Mouse (Mus musculus): Measurements from ENCODE around the gene Cntfr.
A peak's percentile ranks its signal among the peaks of the same experiment; 100 is the strongest.

Gene Cntfr

GRCm38 (mm10) chr4:41636366-41636765 lies 60.5 kb downstream of the Cntfr start:
- Histone ChIP-seq H3K27me3 (ENCODE audit: control insufficient read depth, insufficient read depth, low read length, poor library complexity, severe bottlenecking) (no peaks in the 10 kb centered on the region), H3K36me3 (ENCODE audit: control insufficient read depth, insufficient read depth, low read length, poor library complexity, severe bottlenecking) (no peaks in the 10 kb centered on the region)
- DNase-seq (ENCODE audit: low read depth, low spot score), result no peak

GRCm38 (mm10) chr4:41635906-41636305 lies 61.0 kb downstream of the Cntfr start:
- DNase-seq (ENCODE audit: low read depth, low spot score), result no peak
- H3K27me3 ChIP-seq (ENCODE audit: control insufficient read depth, insufficient read depth, low read length, poor library complexity, severe bottlenecking), result no peaks in the 10 kb centered on the region
- no peaks in the 10 kb centered on the region for H3K36me3 ChIP-seq (ENCODE audit: control insufficient read depth, insufficient read depth, low read length, poor library complexity, severe bottlenecking)

- no peaks in the 10 kb centered on the region for H3K27me3 ChIP-seq (ENCODE audit: control insufficient read depth, insufficient read depth, low read length, poor library complexity, severe bottlenecking)
- no peak for DNase-seq (ENCODE audit: low read depth, low spot score)
- H3K36me3 ChIP-seq (ENCODE audit: control insufficient read depth, insufficient read depth, low read length, poor library complexity, severe bottlenecking), result no peaks in the 10 kb centered on the region
Measured at GRCm38 (mm10) chr4:41635224-41635623, 61.7 kb downstream of the Cntfr start.

- Histone ChIP-seq H3K36me3 (ENCODE audit: control insufficient read depth, insufficient read depth, low read length, poor library complexity, severe bottlenecking) (no peaks in the 10 kb centered on the region), H3K27me3 (ENCODE audit: control insufficient read depth, insufficient read depth, low read length, poor library complexity, severe bottlenecking) (no peaks in the 10 kb centered on the region)
- DNase-seq (ENCODE audit: low read depth, low spot score), result no peak
Measured at GRCm38 (mm10) chr4:41634631-41635030, 62.3 kb downstream of the Cntfr start.

GRCm38 (mm10) chr4:41633001-41633400 lies 63.9 kb downstream of the Cntfr start:
- H3K27me3 ChIP-seq (ENCODE audit: control insufficient read depth, insufficient read depth, low read length, poor library complexity, severe bottlenecking), result no peaks in the 10 kb centered on the region
- no peak for DNase-seq (ENCODE audit: low read depth, low spot score)
- no peaks in the 10 kb centered on the region for H3K36me3 ChIP-seq (ENCODE audit: control insufficient read depth, insufficient read depth, low read length, poor library complexity, severe bottlenecking)

- Histone ChIP-seq H3K27me3 (ENCODE audit: control insufficient read depth, insufficient read depth, low read length, poor library complexity, severe bottlenecking) (no peaks in the 10 kb centered on the region), H3K36me3 (ENCODE audit: control insufficient read depth, insufficient read depth, low read length, poor library complexity, severe bottlenecking) (no peaks in the 10 kb centered on the region)
- no peak for DNase-seq (ENCODE audit: low read depth, low spot score)
Measured at GRCm38 (mm10) chr4:41631390-41631789, 65.5 kb downstream of the Cntfr start.

GRCm38 (mm10) chr4:41630196-41630595 lies 66.7 kb downstream of the Cntfr start:
- no peaks in the 10 kb centered on the region for H3K36me3 ChIP-seq (ENCODE audit: control insufficient read depth, insufficient read depth, low read length, poor library complexity, severe bottlenecking)
- no peaks in the 10 kb centered on the region for H3K27me3 ChIP-seq (ENCODE audit: control insufficient read depth, insufficient read depth, low read length, poor library complexity, severe bottlenecking)
- DNase-seq (ENCODE audit: low read depth, low spot score), result no peak

- Histone ChIP-seq H3K36me3 (ENCODE audit: control insufficient read depth, insufficient read depth, low read length, poor library complexity, severe bottlenecking) (no peaks in the 10 kb centered on the region), H3K27me3 (ENCODE audit: control insufficient read depth, insufficient read depth, low read length, poor library complexity, severe bottlenecking) (no peaks in the 10 kb centered on the region)
- peak; percentile 63 for DNase-seq (ENCODE audit: low read depth, low spot score)
Measured at GRCm38 (mm10) chr4:41628202-41628927, 68.5 kb downstream of the Cntfr start.

- no peaks in the 10 kb centered on the region for H3K27me3 ChIP-seq (ENCODE audit: control insufficient read depth, insufficient read depth, low read length, poor library complexity, severe bottlenecking)
- DNase-seq (ENCODE audit: low read depth, low spot score), result no peak
- H3K36me3 ChIP-seq (ENCODE audit: control insufficient read depth, insufficient read depth, low read length, poor library complexity, severe bottlenecking), result no peaks in the 10 kb centered on the region
Measured at GRCm38 (mm10) chr4:41622071-41622470, 74.8 kb downstream of the Cntfr start.

- no peaks in the 10 kb centered on the region for H3K36me3 ChIP-seq (ENCODE audit: control insufficient read depth, insufficient read depth, low read length, poor library complexity, severe bottlenecking)
- H3K27me3 ChIP-seq (ENCODE audit: control insufficient read depth, insufficient read depth, low read length, poor library complexity, severe bottlenecking), result no peaks in the 10 kb centered on the region
- DNase-seq (ENCODE audit: low read depth, low spot score), result no peak
Measured at GRCm38 (mm10) chr4:41618916-41619746, 77.8 kb downstream of the Cntfr start.

GRCm38 (mm10) chr4:41615661-41616599 lies 81.0 kb downstream of the Cntfr start:
- H3K27me3 ChIP-seq (ENCODE audit: control insufficient read depth, insufficient read depth, low read length, poor library complexity, severe bottlenecking), result no peaks in the 10 kb centered on the region
- no peak for DNase-seq (ENCODE audit: low read depth, low spot score)
- no peaks in the 10 kb centered on the region for H3K36me3 ChIP-seq (ENCODE audit: control insufficient read depth, insufficient read depth, low read length, poor library complexity, severe bottlenecking)

- Histone ChIP-seq H3K27me3 (ENCODE audit: control insufficient read depth, insufficient read depth, low read length, poor library complexity, severe bottlenecking) (no peaks in the 10 kb centered on the region), H3K36me3 (ENCODE audit: control insufficient read depth, insufficient read depth, low read length, poor library complexity, severe bottlenecking) (no peaks in the 10 kb centered on the region)
- peak; percentile 74 for DNase-seq (ENCODE audit: low read depth, low spot score)
Measured at GRCm38 (mm10) chr4:41614156-41614555, 82.7 kb downstream of the Cntfr start.

GRCm38 (mm10) chr4:41612166-41612565 lies 84.7 kb downstream of the Cntfr start:
- no peaks in the 10 kb centered on the region for H3K36me3 ChIP-seq (ENCODE audit: control insufficient read depth, insufficient read depth, low read length, poor library complexity, severe bottlenecking)
- DNase-seq (ENCODE audit: low read depth, low spot score), result no peak
- no peaks in the 10 kb centered on the region for H3K27me3 ChIP-seq (ENCODE audit: control insufficient read depth, insufficient read depth, low read length, poor library complexity, severe bottlenecking)

- no peak for DNase-seq (ENCODE audit: low read depth, low spot score)
- Histone ChIP-seq H3K36me3 (ENCODE audit: control insufficient read depth, insufficient read depth, low read length, poor library complexity, severe bottlenecking) (no peaks in the 10 kb centered on the region), H3K27me3 (ENCODE audit: control insufficient read depth, insufficient read depth, low read length, poor library complexity, severe bottlenecking) (no peaks in the 10 kb centered on the region)
Measured at GRCm38 (mm10) chr4:41610594-41610980, 86.3 kb downstream of the Cntfr start.
